Comparison of ENCODE assay signal across 40 mouse cellular contexts in genomic region chr1:87159396-87159795, GRCm38 (mm10). TPM values are rescaled to one million over a fixed set of nuclear protein-coding genes. Genes with fewer than 3 reads are reported as not detected.
"Had no signal": no experiment of that assay in that cellular context is flagged by ENCODE, and none has a peak within 500 bp of the region (broad histone marks: within the 10 kb centered on the region; RNA-seq: fewer than 3 reads in every experiment).

No protein-coding gene starts in this region.

- DNase-seq: gastrocnemius, postnatal 25 days; heart, adult 18-20 months; heart, postnatal 10 days; heart, postnatal 4 days; kidney, adult 18-20 months; kidney, adult 8-10 months; kidney, postnatal 10 days; kidney, postnatal 25 days; kidney, postnatal 4 days; left cerebral cortex, postnatal 4 days; lung, adult 18-20 months had no signal

RNA-seq across cellular contexts. Expression of gene Ecel1, which starts 3.1 kb away (rescaled TPM):
- total RNA-seq: gastrocnemius, postnatal 25 days; granulocyte monocyte progenitor cell, adult 5-6 weeks; heart, adult 18-20 months; heart, adult 8-10 months; heart, postnatal 10 days; heart, postnatal 25 days; liver, adult 2 months had no signal
- polyA plus RNA-seq: liver, adult 2 months had no signal

RNA-seq across cellular contexts. Expression of gene Prss56, which starts 23.7 kb away (rescaled TPM):
- total RNA-seq: gastrocnemius, postnatal 25 days; gastrocnemius, postnatal 4 days; granulocyte monocyte progenitor cell, adult 5-6 weeks; heart, adult 18-20 months; heart, adult 8-10 months; heart, postnatal 10 days; heart, postnatal 25 days; heart, postnatal 4 days; liver, adult 2 months had no signal
- polyA plus RNA-seq: heart, embryonic 10.5 days; heart, embryonic 12.5 days; heart, embryonic 16.5 days; inflammation-experienced regulatory T-cells, adult 6 months; intestine, embryonic 15.5 days; intestine, postnatal 0 days; kidney, embryonic 14.5 days; kidney, embryonic 16.5 days; limb, embryonic 11.5 days; liver, adult 2 months; liver, embryonic 12.5 days; liver, embryonic 14.5 days; liver, embryonic 16.5 days had no signal

RNA-seq across cellular contexts. Expression of gene Chrnd, which starts 31.0 kb away (rescaled TPM):
- total RNA-seq: granulocyte monocyte progenitor cell, adult 5-6 weeks; heart, adult 18-20 months; heart, adult 8-10 months; heart, postnatal 10 days; heart, postnatal 25 days; heart, postnatal 4 days; layer of hippocampus, adult 2 months; layer of hippocampus, postnatal 10 days; layer of hippocampus, postnatal 25 days; left cerebral cortex, adult 2 months; left cerebral cortex, postnatal 14 days; left cerebral cortex, postnatal 4 days; liver, adult 2 months had no signal
- polyA plus RNA-seq: heart, embryonic 12.5 days; heart, embryonic 14.5 days; hindbrain, embryonic 10.5 days; hindbrain, embryonic 14.5 days; hindbrain, embryonic 16.5 days; inflammation-experienced regulatory T-cells, adult 6 months; intestine, embryonic 15.5 days; intestine, postnatal 0 days; liver, adult 2 months; liver, embryonic 12.5 days; liver, embryonic 14.5 days had no signal

RNA-seq across cellular contexts. Expression of gene Akp3, which starts 34.6 kb away (rescaled TPM):
- total RNA-seq: gastrocnemius, postnatal 25 days; gastrocnemius, postnatal 4 days; granulocyte monocyte progenitor cell, adult 5-6 weeks; heart, adult 18-20 months; heart, adult 8-10 months; heart, postnatal 10 days; heart, postnatal 25 days; heart, postnatal 4 days; layer of hippocampus, adult 2 months; layer of hippocampus, postnatal 10 days; layer of hippocampus, postnatal 25 days; left cerebral cortex, adult 2 months; left cerebral cortex, postnatal 14 days; left cerebral cortex, postnatal 4 days; liver, adult 2 months had no signal
- polyA plus RNA-seq: heart, embryonic 10.5 days; heart, embryonic 12.5 days; heart, embryonic 14.5 days; heart, embryonic 16.5 days; hindbrain, embryonic 10.5 days; hindbrain, embryonic 12.5 days; hindbrain, embryonic 14.5 days; inflammation-experienced regulatory T-cells, adult 6 months; kidney, embryonic 14.5 days; kidney, embryonic 16.5 days; limb, embryonic 11.5 days; limb, embryonic 13.5 days; limb, embryonic 15.5 days; liver, adult 2 months; liver, embryonic 12.5 days; liver, embryonic 14.5 days; liver, embryonic 16.5 days had no signal

RNA-seq across cellular contexts. Expression of gene Chrng, which starts 45.1 kb away (rescaled TPM):
- total RNA-seq: heart, adult 18-20 months; heart, adult 8-10 months; heart, postnatal 10 days; heart, postnatal 25 days; layer of hippocampus, adult 2 months; layer of hippocampus, postnatal 10 days; layer of hippocampus, postnatal 25 days; left cerebral cortex, adult 2 months; left cerebral cortex, postnatal 14 days; left cerebral cortex, postnatal 4 days; liver, adult 2 months had no signal
- polyA plus RNA-seq: hindbrain, embryonic 14.5 days; hindbrain, embryonic 16.5 days; intestine, postnatal 0 days; liver, adult 2 months; liver, embryonic 14.5 days had no signal
